Mouse (Mus musculus): ENCODE measurements around the gene 1500011B03Rik. TPM values are rescaled to one million over a fixed set of nuclear protein-coding genes. Genes with fewer than 3 reads are reported as not detected.

1500011B03Rik gene
- polyA plus RNA-seq, 1 experiment from 2014 or later = 133 TPM

DNA sequence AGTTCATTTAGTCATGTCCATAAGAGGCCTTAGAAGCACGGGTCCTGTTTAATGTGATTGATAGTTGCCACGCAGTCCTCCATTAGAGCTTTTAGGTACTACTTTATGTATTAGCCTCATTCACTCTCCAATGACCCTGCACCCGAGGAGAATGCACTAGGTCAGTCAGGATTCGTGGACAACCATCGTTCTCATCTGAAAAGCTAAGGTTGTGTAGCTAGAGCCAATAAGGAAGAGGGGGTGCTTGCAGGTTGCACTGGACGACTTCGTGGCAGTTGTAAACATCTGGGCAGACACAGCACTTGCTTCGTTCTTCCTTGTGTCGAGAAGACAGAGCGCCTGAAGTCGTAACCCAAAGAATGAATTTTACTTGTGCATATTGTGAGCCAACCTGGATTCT is 49.5 kb downstream of the 1500011B03Rik start:
- no peak for ATAC-seq (replicated peaks; ENCODE audit: low FRiP score)
- H3K36me3 ChIP-seq (ENCODE audit: control insufficient read depth, insufficient read depth, low read length) = no peaks in the 10 kb centered on the region
- H3K4me2 ChIP-seq (ENCODE audit: low read depth, low read length, severe bottlenecking) = peak overlapping the region; percentile 78

DNA sequence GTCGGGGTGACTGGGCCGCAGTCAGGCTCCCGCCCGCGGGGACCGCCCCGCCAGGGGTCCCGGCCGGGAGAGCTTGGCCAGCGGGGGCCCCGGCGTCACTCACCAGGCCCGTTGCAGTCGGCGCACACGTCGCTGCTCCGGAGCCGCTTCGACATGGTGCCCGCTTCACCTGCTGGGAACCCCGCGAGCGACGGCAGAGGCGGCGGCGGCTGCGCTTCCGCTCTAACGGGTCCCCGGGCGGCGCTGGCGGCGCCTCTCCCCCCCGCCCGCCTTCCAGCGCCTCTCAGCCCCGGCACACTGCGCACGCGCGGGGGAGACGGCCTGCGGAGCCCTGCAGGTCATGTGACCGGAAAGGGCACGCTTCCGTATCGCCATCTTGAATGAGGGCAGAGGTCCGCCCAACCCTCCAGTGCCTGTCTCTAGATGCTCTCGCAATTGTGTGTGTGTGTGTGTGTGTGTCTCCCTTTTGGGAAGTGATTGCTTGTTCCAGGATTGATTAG is 50.0 kb downstream of the 1500011B03Rik start:
- no peaks in the 10 kb centered on the region for H3K36me3 ChIP-seq (ENCODE audit: control insufficient read depth, insufficient read depth, low read length)
- DNase-seq (ENCODE audit: low spot score) (peak; percentile 97), ATAC-seq (replicated peaks; ENCODE audit: low FRiP score) (peak; percentile 88)
- no peaks in the 10 kb centered on the region for H3K9me3 ChIP-seq (ENCODE audit: control insufficient read depth, low read length)
- 0 out of 2 replicates have a peak overlapping the region, but pooled peaks have one; percentile 53 for H3K27ac ChIP-seq (ENCODE audit: low read depth, low read length)
- no peaks in the 10 kb centered on the region for H3K27me3 ChIP-seq (ENCODE audit: control insufficient read depth, insufficient read depth, low read length)
- peak overlapping the region; percentile 86 for H3K9ac ChIP-seq (ENCODE audit: low read length)
- H3K4me2 ChIP-seq (ENCODE audit: low read depth, low read length, severe bottlenecking) = peak overlapping the region; percentile 78
- WGBS = under 1% methylated on average over 41 of the region's 52 CpGs
- H3K4me3 ChIP-seq (ENCODE audit: low read depth, low read length) = peak overlapping the region; percentile 98
- H3K4me1 ChIP-seq (replicated peaks; ENCODE audit: control insufficient read depth, insufficient read depth, low read length) = peaks cover 11% of the 10 kb centered on the region

More for the DNA sequence above, 49.5 kb downstream of the 1500011B03Rik start:
- Histone ChIP-seq H3K9me3 (ENCODE audit: control insufficient read depth, low read length) (no peaks in the 10 kb centered on the region), H3K27me3 (ENCODE audit: control insufficient read depth, insufficient read depth, low read length) (no peaks in the 10 kb centered on the region), H3K27ac (ENCODE audit: low read depth, low read length) (0 out of 2 replicates have a peak overlapping the region, but pooled peaks have one; percentile 73), H3K4me3 (ENCODE audit: low read depth, low read length) (peak overlapping the region; percentile 98), H3K9ac (ENCODE audit: low read length) (peak overlapping the region; percentile 79), H3K4me1 (replicated peaks; ENCODE audit: control insufficient read depth, insufficient read depth, low read length) (peaks cover 11% of the 10 kb centered on the region)
- DNase-seq (ENCODE audit: low spot score) = no peak
- WGBS = 3% methylated on average over 11 of the region's 11 CpGs

DNA sequence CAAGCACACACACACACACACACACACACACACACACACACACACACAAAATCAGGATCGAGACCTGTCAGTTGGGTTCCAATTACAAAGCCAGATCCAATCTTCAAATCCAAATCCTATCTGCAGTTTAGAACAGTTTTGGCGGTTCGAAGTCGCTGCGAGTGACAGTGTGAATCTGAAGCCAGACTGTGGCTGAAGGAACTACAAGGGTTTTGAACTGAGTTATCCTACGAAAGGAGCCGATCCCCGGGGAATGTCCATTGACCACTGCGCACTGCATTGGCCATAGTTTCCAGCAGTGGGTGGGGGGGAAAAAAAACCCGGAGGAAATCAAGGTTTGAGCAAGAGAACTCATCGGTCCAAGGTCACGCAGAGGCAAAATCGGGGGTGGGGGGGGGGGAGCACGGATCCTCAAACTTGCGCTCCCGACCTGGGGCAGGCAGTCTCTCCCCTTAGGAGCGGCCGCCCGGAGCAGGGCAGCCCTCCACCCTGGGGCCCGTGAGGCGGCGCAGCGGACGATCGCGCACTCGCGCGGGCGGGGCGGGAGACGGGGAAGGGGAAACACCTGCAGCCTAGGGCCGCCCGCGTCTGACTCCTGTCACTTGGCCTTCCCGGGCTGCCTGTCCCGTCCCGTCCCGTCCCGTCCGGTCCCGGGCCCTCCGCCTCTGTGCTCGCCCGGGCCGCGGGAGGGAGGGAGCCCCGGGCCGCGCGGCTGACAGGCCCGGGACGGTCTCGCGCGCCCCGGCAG is 50.6 kb downstream of the 1500011B03Rik start:
- 0 out of 2 replicates have a peak overlapping the region, but pooled peaks have one; percentile 53 for H3K27ac ChIP-seq (ENCODE audit: low read depth, low read length)
- 2% methylated on average over 28 of the region's 57 CpGs for WGBS
- no peaks in the 10 kb centered on the region for H3K36me3 ChIP-seq (ENCODE audit: control insufficient read depth, insufficient read depth, low read length)
- peak; percentile 77 for DNase-seq (ENCODE audit: low spot score)
- H3K4me2 ChIP-seq (ENCODE audit: low read depth, low read length, severe bottlenecking) = peak overlapping the region; percentile 78
- ATAC-seq (replicated peaks; ENCODE audit: low FRiP score) = peak; percentile 61
- H3K4me1 ChIP-seq (replicated peaks; ENCODE audit: control insufficient read depth, insufficient read depth, low read length) = peaks cover 11% of the 10 kb centered on the region
- H3K9ac ChIP-seq (ENCODE audit: low read length) = peak overlapping the region; percentile 86
- no peaks in the 10 kb centered on the region for H3K9me3 ChIP-seq (ENCODE audit: control insufficient read depth, low read length)
- no peaks in the 10 kb centered on the region for H3K27me3 ChIP-seq (ENCODE audit: control insufficient read depth, insufficient read depth, low read length)
- H3K4me3 ChIP-seq (ENCODE audit: low read depth, low read length) = peak overlapping the region; percentile 98

DNA sequence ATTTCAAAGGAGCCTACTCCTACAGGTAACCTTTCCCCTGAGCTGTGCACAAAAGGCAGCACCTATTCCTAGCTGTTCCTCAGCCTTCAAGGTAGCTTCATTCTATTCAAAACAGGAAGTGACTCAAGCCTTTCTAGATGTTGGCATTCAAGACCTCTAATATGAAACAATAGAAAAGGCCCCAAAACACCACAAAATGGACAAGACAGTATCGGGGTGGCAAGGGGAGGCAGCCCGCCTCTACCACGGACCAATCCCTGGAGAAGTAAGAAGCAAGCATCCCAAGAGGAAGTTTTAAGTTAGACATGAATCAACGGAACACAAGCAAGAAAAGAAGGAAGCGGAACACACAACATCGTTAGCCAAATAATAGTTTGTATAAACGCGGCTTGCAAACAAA is 51.5 kb downstream of the 1500011B03Rik start:
- no peaks in the 10 kb centered on the region for H3K27me3 ChIP-seq (ENCODE audit: control insufficient read depth, insufficient read depth, low read length)
- H3K4me3 ChIP-seq (ENCODE audit: low read depth, low read length) = no peak overlapping the region; the same call in 1 of the 2 replicates
- H3K4me2 ChIP-seq (ENCODE audit: low read depth, low read length, severe bottlenecking) = peak overlapping the region; percentile 78; the same call in 1 of the 2 replicates
- no peaks in the 10 kb centered on the region for H3K36me3 ChIP-seq (ENCODE audit: control insufficient read depth, insufficient read depth, low read length)
- WGBS = 73% methylated on average over 8 of the region's 8 CpGs
- H3K4me1 ChIP-seq (replicated peaks; ENCODE audit: control insufficient read depth, insufficient read depth, low read length) = peaks cover 11% of the 10 kb centered on the region
- no peak for ATAC-seq (replicated peaks; ENCODE audit: low FRiP score)
- no peak overlapping the region for H3K27ac ChIP-seq (ENCODE audit: low read depth, low read length)
- H3K9ac ChIP-seq (ENCODE audit: low read length) = no peak overlapping the region; the same call in 1 of the 2 replicates
- H3K9me3 ChIP-seq (ENCODE audit: control insufficient read depth, low read length) = no peaks in the 10 kb centered on the region
- no peak for DNase-seq (ENCODE audit: low spot score)

DNA sequence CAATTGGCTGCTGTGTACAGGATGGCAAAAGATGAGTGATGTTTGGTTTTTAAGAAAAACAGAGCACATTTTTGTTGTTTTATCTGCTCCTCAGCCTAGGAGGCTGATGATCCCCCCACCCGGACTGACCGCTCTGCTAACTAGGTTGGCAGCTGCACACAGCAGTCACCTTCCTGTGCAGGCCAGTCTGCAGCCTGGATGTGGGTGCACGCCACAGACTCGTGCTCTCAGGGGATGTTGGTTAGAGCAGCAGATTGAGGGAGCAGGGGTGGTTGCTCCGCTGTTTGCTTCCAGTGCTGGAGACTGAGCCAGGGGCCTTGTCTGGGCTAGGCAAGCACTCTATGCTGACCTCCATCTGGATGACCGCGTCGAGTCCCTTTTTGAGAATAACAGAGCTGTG is 53.5 kb downstream of the 1500011B03Rik start:
- H3K27ac ChIP-seq (ENCODE audit: low read depth, low read length) = no peak overlapping the region
- H3K4me3 ChIP-seq (ENCODE audit: low read depth, low read length) = no peak overlapping the region
- H3K9me3 ChIP-seq (ENCODE audit: control insufficient read depth, low read length) = no peaks in the 10 kb centered on the region
- H3K4me2 ChIP-seq (ENCODE audit: low read depth, low read length, severe bottlenecking) = no peak overlapping the region
- no peak for ATAC-seq (replicated peaks; ENCODE audit: low FRiP score)
- 89% methylated on average over 8 of the region's 8 CpGs for WGBS
- no peak for DNase-seq (ENCODE audit: low spot score)
- no peaks in the 10 kb centered on the region for H3K36me3 ChIP-seq (ENCODE audit: control insufficient read depth, insufficient read depth, low read length)
- H3K27me3 ChIP-seq (ENCODE audit: control insufficient read depth, insufficient read depth, low read length) = no peaks in the 10 kb centered on the region
- peaks cover 4% of the 10 kb centered on the region; the same call in 1 of the 2 replicates for H3K4me1 ChIP-seq (replicated peaks; ENCODE audit: control insufficient read depth, insufficient read depth, low read length)
- H3K9ac ChIP-seq (ENCODE audit: low read length) = no peak overlapping the region

DNA sequence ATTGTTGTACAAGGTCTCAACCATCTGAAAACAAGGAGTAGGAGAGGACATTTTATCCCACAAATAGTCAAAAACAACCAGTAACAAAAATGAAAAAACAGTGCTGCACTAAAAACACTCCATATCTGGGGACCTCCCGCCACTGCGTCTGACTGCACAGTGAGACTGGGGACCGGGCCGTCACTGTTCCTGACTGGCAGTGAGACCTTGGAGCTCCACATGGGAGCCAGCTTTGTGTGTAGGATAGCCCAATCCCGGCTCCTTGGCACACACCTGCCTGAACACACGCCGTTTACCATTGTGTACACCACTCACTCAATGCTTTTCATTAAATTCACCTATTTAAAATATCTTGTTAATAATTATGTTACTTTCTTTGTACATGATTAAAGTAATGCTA is 56.1 kb downstream of the 1500011B03Rik start:
- no peak for ATAC-seq (replicated peaks; ENCODE audit: low FRiP score)
- 95% methylated on average over 7 of the region's 7 CpGs for WGBS
- H3K4me3 ChIP-seq (ENCODE audit: low read depth, low read length) = no peak overlapping the region
- H3K27me3 ChIP-seq (ENCODE audit: control insufficient read depth, insufficient read depth, low read length) = no peaks in the 10 kb centered on the region
- no peaks in the 10 kb centered on the region for H3K36me3 ChIP-seq (ENCODE audit: control insufficient read depth, insufficient read depth, low read length)
- no peaks in the 10 kb centered on the region for H3K9me3 ChIP-seq (ENCODE audit: control insufficient read depth, low read length)
- DNase-seq (ENCODE audit: low spot score) = no peak
- peaks cover 4% of the 10 kb centered on the region; the same call in 1 of the 2 replicates for H3K4me1 ChIP-seq (replicated peaks; ENCODE audit: control insufficient read depth, insufficient read depth, low read length)
- no peak overlapping the region for H3K27ac ChIP-seq (ENCODE audit: low read depth, low read length)
- H3K9ac ChIP-seq (ENCODE audit: low read length) = no peak overlapping the region
- no peak overlapping the region for H3K4me2 ChIP-seq (ENCODE audit: low read depth, low read length, severe bottlenecking)

DNA sequence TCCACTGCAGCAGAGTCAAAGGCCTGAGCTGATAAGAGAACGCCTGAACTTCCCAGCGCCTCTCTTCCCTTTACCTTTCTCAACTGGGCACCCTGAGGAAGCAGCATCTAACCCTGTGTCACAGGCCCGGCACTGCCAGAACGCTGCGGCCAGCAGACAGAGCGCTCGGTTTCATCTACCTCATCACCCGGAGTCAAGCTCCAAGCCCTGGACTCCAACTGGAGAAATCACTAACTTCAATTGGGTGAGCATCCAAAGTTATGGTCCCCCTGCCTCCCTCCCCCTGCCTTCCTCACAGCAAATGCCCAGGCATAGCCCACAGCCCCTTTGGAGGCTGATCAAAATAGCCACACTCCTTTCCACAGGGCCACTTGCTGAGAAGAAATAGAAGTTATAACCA is 56.6 kb downstream of the 1500011B03Rik start:
- Histone ChIP-seq H3K9me3 (ENCODE audit: control insufficient read depth, low read length) (no peaks in the 10 kb centered on the region), H3K4me1 (replicated peaks; ENCODE audit: control insufficient read depth, insufficient read depth, low read length) (no peaks in the 10 kb centered on the region), H3K27ac (ENCODE audit: low read depth, low read length) (no peak overlapping the region), H3K4me2 (ENCODE audit: low read depth, low read length, severe bottlenecking) (no peak overlapping the region), H3K9ac (ENCODE audit: low read length) (no peak overlapping the region), H3K27me3 (ENCODE audit: control insufficient read depth, insufficient read depth, low read length) (no peaks in the 10 kb centered on the region), H3K4me3 (ENCODE audit: low read depth, low read length) (no peak overlapping the region), H3K36me3 (ENCODE audit: control insufficient read depth, insufficient read depth, low read length) (no peaks in the 10 kb centered on the region)
- ATAC-seq (replicated peaks; ENCODE audit: low FRiP score) (no peak), DNase-seq (ENCODE audit: low spot score) (no peak)
- 91% methylated on average over 8 of the region's 8 CpGs for WGBS

DNA sequence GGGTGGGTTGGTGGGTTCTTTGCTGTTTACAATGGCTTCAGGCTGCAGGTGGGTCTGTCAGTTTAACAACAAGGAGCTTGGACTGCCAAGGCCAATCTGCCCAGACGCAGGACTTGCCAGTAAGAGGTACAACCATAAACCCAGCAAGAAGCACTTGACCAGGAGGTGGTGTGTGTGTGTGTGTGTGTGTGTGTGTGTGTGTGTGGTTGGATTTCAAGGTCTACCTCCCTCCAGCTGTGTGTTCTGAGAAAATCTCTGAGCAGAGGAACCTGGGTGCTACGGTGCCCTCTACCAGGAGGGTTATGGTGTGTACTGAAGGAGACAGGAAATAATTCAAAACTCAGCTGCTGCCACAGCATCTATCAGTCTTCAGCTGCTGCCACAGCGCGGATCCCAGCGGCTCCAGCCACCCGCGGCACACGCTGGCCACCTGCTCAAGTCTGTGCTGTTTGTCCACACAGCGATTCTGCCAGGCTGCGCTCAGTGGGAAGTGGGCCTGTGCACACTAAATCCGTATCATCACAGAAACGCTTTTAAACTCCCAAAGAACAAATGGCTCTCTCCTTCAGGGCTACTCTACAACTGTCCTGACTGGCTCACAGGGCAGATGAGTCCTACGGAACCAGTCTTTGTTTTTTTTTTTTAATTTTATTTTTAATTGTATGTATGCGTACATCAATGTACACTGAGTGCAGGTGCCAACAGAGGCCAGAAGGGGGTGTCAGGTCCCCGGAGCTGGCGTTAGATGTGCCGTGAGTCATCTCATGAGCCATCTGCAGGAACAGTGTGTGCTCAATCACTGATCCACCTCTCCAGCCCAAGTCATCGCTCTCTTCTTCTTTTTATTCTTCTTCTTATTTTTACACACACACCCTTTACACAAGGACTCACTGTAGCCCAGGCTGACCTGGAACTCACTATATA is 58.2 kb downstream of the 1500011B03Rik start:
- ATAC-seq (replicated peaks; ENCODE audit: low FRiP score) = no peak
- Histone ChIP-seq H3K4me3 (ENCODE audit: low read depth, low read length) (no peak overlapping the region), H3K9me3 (ENCODE audit: control insufficient read depth, low read length) (no peaks in the 10 kb centered on the region), H3K27me3 (ENCODE audit: control insufficient read depth, insufficient read depth, low read length) (no peaks in the 10 kb centered on the region), H3K4me1 (replicated peaks; ENCODE audit: control insufficient read depth, insufficient read depth, low read length) (no peaks in the 10 kb centered on the region), H3K4me2 (ENCODE audit: low read depth, low read length, severe bottlenecking) (no peak overlapping the region), H3K27ac (ENCODE audit: low read depth, low read length) (no peak overlapping the region), H3K9ac (ENCODE audit: low read length) (no peak overlapping the region), H3K36me3 (ENCODE audit: control insufficient read depth, insufficient read depth, low read length) (no peaks in the 10 kb centered on the region)
- 89% methylated on average over 18 of the region's 18 CpGs for WGBS
- no peak for DNase-seq (ENCODE audit: low spot score)

Measured in forebrain, embryonic 11.5 days (tissue).